ENCODE assay signal across 8 mouse cellular contexts in the genomic region with DNA sequence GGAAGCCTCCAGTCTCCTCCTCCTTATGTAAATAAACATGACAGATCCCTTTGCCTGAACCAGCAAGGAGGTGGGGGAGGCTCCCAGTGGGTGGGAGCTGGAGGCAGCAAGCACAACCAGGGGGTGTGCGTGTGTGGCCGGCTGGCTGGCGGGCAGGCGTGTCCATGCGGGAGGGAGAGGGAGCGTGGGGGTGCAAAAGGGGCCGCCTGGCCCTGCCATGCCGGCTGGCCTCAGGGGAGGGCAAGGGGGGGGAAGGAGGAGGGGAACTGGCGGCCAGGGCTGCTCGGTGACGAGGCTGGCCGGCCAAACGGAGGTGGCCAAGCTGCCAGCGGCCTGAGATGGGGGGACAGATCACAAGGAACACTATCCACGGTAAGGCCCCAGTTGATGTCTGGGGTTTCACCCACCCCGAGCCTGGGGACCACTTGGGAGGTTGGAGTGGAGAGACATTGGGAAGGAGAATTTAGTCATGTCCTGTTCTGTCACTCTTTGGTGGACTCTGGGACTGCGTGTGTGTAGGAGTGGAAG. TPM values are rescaled to one million over a fixed set of nuclear protein-coding genes. Genes with fewer than 3 reads are reported as not detected.
DNase-seq lines count a peak whose midpoint lies in the region; ATAC-seq and TF ChIP-seq lines count a peak whose summit lies in the region.

No protein-coding gene starts in this region.

- 0 out of 2 replicates have a peak overlapping the region, but pooled peaks have one; percentile 7 for H3K27ac ChIP-seq in hindbrain, embryonic 11.5 days (ENCODE audit: low read depth, low read length)
- H3K27ac ChIP-seq in thymus, adult 2 months (ENCODE audit: control insufficient read depth, insufficient read depth, low read length), result no peak overlapping the region

- H3K4me1 ChIP-seq in hindbrain, embryonic 11.5 days (replicated peaks; ENCODE audit: control insufficient read depth, insufficient read depth, low read length), result peaks cover 3% of the 10 kb centered on the region; the same call in 1 of the 2 replicates
- no peaks in the 10 kb centered on the region for H3K4me1 ChIP-seq in thymus, adult 2 months (replicated peaks; ENCODE audit: control insufficient read depth, insufficient read depth, low read length)

- ATAC-seq in Patski, result peak; percentile 33
- peak; percentile 80 for ATAC-seq in hindbrain, embryonic 11.5 days (ENCODE audit: low FRiP score)

- no peaks in the 10 kb centered on the region for H3K9me3 ChIP-seq in hindbrain, embryonic 11.5 days (ENCODE audit: control insufficient read depth, low read length)

- WGBS in hindbrain, embryonic 11.5 days, result 6% methylated on average over 17 of the region's 17 CpGs
- 59% methylated on average over 16 of the region's 17 CpGs for WGBS in thymus, adult 2 months

- TF ChIP-seq CTCF in Patski (IDR thresholded peaks at IDR 0.05), result no peak
- no peak for TF ChIP-seq CTCF in thymus, adult 2 months (IDR thresholded peaks at IDR 0.05; ENCODE audit: borderline replicate concordance, control insufficient read depth, extremely low read depth, insufficient read depth, low read length, poor library complexity)

- DNase-seq in Patski (ENCODE audit: low read depth, low spot score), result no peak
- peak; percentile 72 to 75 for DNase-seq in cerebellum, postnatal 14 days
- peak; percentile 59 to 67 for DNase-seq in frontal cortex, postnatal 36 days (ENCODE audit: low spot score in 2 of 2)
- DNase-seq in hindbrain, embryonic 11.5 days (ENCODE audit: low spot score), result peak; percentile 51
- peak; percentile 45 to 61 for DNase-seq in layer of hippocampus, postnatal 36 days
- DNase-seq in lung, postnatal 10 days, result peak; percentile 88
- DNase-seq in retina, postnatal 7 days (ENCODE audit: low read depth, low spot score), result peak; percentile 34
- DNase-seq in thymus, adult 2 months, result no peak

- in situ Hi-C loops in Patski (cut with MboI; ENCODE audit: low pct_unique_long_range_greater_than_20kb), result no loop called here

- CTCF ChIA-PET in Patski (lab: Charles Lee), result interaction anchor here (1.4 kb wide), 1 partner anchor 17 kb away, joined by 4 read pairs; no protein-coding TSS in a partner anchor

- no peak for TF ChIP-seq POLR2A in thymus, adult 2 months (IDR thresholded peaks at IDR 0.05; ENCODE audit: control insufficient read depth, extremely low read depth, insufficient read depth, low read length, poor library complexity)

- POLR2A ChIA-PET in Patski (lab: Charles Lee), result no interaction called here

- no peaks in the 10 kb centered on the region for H3K36me3 ChIP-seq in hindbrain, embryonic 11.5 days (ENCODE audit: control insufficient read depth, insufficient read depth, low read length)
- no peaks in the 10 kb centered on the region for H3K36me3 ChIP-seq in thymus, adult 2 months (ENCODE audit: control insufficient read depth, insufficient read depth, low read length)

- H3K27me3 ChIP-seq in Patski, result no peaks in the 10 kb centered on the region
- H3K27me3 ChIP-seq in hindbrain, embryonic 11.5 days (ENCODE audit: control insufficient read depth, insufficient read depth, low read length), result no peaks in the 10 kb centered on the region
- H3K27me3 ChIP-seq in thymus, adult 2 months (ENCODE audit: control insufficient read depth, insufficient read depth, low read length), result no peaks in the 10 kb centered on the region

- H3K4me2 ChIP-seq in hindbrain, embryonic 11.5 days (replicated peaks; ENCODE audit: low read depth, low read length), result peak overlapping the region; percentile 28

- peak overlapping the region; percentile 32; the same call in 1 of the 2 replicates for H3K9ac ChIP-seq in hindbrain, embryonic 11.5 days (ENCODE audit: low read depth, low read length)

- H3K4me3 ChIP-seq in hindbrain, embryonic 11.5 days (ENCODE audit: low read depth, low read length), result peak overlapping the region; percentile 6; the same call in 1 of the 2 replicates
- no peak overlapping the region for H3K4me3 ChIP-seq in thymus, adult 2 months (ENCODE audit: control insufficient read depth, insufficient read depth, low read length)

RNA-seq across cellular contexts. Expression of a gene that starts 50.2 kb away (rescaled TPM):
- 0.28 TPM for polyA plus RNA-seq in Patski (2021)
- 2.9 and 3.4 TPM in 2 replicates for polyA plus RNA-seq in hindbrain, embryonic 11.5 days (2014; fragmentation: Nextera tagmentation; extraction: Ambion mirVana)
- 100 to 1,000 TPM; 174 to 190 TPM for total RNA-seq in layer of hippocampus, postnatal 36 days (2021)
- 1.6 and 2.0 TPM in 2 replicates for polyA plus RNA-seq in thymus, adult 2 months (2012; rRNA removed)

Comparison
In these comparisons a context has a peak if more than half of its experiments do, and no peak if none do; other contexts are left out.
1. DNase-seq: peak in cerebellum, postnatal 14 days (2 of 2), frontal cortex, postnatal 36 days (2 of 2), hindbrain, embryonic 11.5 days (single experiment), layer of hippocampus, postnatal 36 days (2 of 2), lung, postnatal 10 days (single experiment) and retina, postnatal 7 days (single experiment); none in Patski (single experiment) and thymus, adult 2 months (single experiment).